Mouse (Mus musculus) effector memory CD4-positive, alpha-beta T cell, adult 5 months (primary cell): ENCODE data around the gene Csrnp2. TPM values are rescaled to one million over a fixed set of nuclear protein-coding genes. Genes with fewer than 3 reads are reported as not detected.

ENCODE experiments used
- polyA plus RNA-seq: library from polyadenylated mRNA; unstranded; fragments of 100-300 nt; shearing (Covaris generic); gene quantifications from one replicate; pipeline ENCODE4 v1.2.1, GENCODE M21; 2017

Gene Csrnp2
- polyA plus RNA-seq, result 8.8 TPM

GRCm38 (mm10) chr15:100495102-100495501 lies at the start of gene Csrnp2:
TSS of gene Csrnp2 (minus strand) at chr15:100495488.

DNA sequence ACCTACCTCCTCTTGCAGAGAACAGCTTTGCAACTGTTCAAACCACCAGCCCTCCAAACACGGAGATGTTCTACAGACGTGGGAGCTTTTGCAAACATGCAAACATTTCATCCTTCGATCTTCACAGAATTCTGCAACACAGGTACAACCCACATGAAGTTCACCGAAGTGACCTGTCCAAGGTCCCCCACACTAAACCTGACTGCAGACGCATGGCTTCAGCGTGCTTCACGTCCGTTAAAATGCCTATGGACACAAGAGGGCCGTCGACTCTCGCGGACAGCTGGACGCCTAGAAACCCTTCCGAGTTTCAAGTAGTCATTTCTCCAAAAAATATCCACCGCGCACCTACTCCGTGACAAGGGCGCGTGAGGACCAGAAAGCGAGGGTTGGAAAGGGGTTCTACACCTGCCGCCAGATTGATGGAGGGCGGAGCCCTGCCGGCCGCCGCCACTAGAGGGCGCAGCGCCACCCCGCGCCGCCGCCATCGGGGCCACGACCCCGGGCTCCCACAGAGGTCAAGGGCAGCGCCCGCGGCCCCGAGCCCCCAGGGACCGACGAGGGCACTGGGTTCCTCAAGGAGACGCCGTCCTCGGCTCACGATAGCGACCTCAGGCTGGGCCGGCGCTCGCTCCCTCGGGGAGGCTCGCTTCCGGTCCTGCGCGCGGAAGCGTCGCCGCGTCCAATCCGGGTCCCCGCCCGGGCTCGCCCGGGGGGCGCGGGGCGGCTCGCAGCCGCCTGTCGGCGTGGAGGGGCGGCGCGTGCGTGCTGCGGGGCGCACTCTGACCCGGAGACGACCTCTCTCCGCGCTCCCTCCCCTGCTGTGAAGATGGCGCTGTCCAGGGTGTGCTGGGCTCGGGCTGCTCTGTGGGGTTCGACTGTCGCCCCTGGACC lies 26.7 kb downstream of the Csrnp2 start, which contains the start of gene Letmd1:
Letmd1 (plus strand) TSS at position 729 of the 894 bp plus-strand sequence.

Other genes with a start within 250 kb of the Csrnp2 start
- gene Tmprss12, start 214.7 kb downstream of the Csrnp2 start, polyA plus RNA-seq, result not detected
- 13.5 TPM for gene Mettl7a1, start 191.3 kb downstream of the Csrnp2 start, polyA plus RNA-seq
- gene Mettl7a3, start 160.6 kb downstream of the Csrnp2 start, polyA plus RNA-seq, result not detected
- gene Methig1, start 142.3 kb downstream of the Csrnp2 start, polyA plus RNA-seq, result not detected
- gene Mettl7a2, start 142.3 kb downstream of the Csrnp2 start, polyA plus RNA-seq, result not detected
- not detected for gene Higd1c, start 130.9 kb downstream of the Csrnp2 start, polyA plus RNA-seq
- 0.20 TPM for gene Gm5475, start 73.3 kb downstream of the Csrnp2 start, polyA plus RNA-seq
- 34.4 TPM for gene Slc11a2, start 70.4 kb downstream of the Csrnp2 start, polyA plus RNA-seq
- gene Letmd1, start 26.5 kb downstream of the Csrnp2 start, polyA plus RNA-seq, result 32.7 TPM
- gene Tfcp2, start 56.5 kb upstream of the Csrnp2 start, polyA plus RNA-seq, result 6.4 TPM
- gene Pou6f1, start 104.5 kb upstream of the Csrnp2 start, polyA plus RNA-seq, result 179 TPM
- gene Dazap2, start 119.9 kb upstream of the Csrnp2 start, polyA plus RNA-seq, result 714 TPM
- not detected for gene Smagp, start 141.5 kb upstream of the Csrnp2 start, polyA plus RNA-seq
- gene Bin2, start 174.1 kb upstream of the Csrnp2 start, polyA plus RNA-seq, result 705 TPM
- 9.6 TPM for gene Cela1, start 192.4 kb upstream of the Csrnp2 start, polyA plus RNA-seq
- gene Galnt6, start 233.9 kb upstream of the Csrnp2 start, polyA plus RNA-seq, result 163 TPM